Mouse (Mus musculus) lung, postnatal 0 days (tissue): ENCODE measurements around the gene Slc1a5. TPM values are rescaled to one million over a fixed set of nuclear protein-coding genes. Genes with fewer than 3 reads are reported as not detected.

Experiments
- ATAC-seq: fragments of 200-750 bp; cut with Nextera tagmentation; 2 replicates; pipeline ENCODE4 v1.8.0; 2017; ENCODE audit warnings: moderate library complexity
- DNase-seq: peaks from one replicate; pipeline ENCODE4 v3.0.0-alpha.2; 2016; ENCODE audit warnings: low spot score
- H3K27ac ChIP-seq: fragments of 300-500 bp; sonication (generic); 2 replicates; pipeline ENCODE4 v1.5.1; 2014; ENCODE audit warnings: antibody characterized with exemption, mild to moderate bottlenecking, low read length, mixed read lengths
- H3K27me3 ChIP-seq: fragments of 300-500 bp; sonication (generic); replicated peaks from 2 replicates; pipeline ENCODE4 v1.6.1; 2014; ENCODE audit warnings: low read length, mixed read lengths; ENCODE audit not compliant: insufficient read depth
- H3K36me3 ChIP-seq: fragments of 300-500 bp; sonication (generic); 2 replicates; pipeline ENCODE4 v1.6.1; 2014; ENCODE audit warnings: low read length, mixed read lengths; ENCODE audit not compliant: insufficient read depth
- H3K4me1 ChIP-seq: fragments of 300-500 bp; sonication (generic); 2 replicates; pipeline ENCODE4 v1.6.1; 2014; ENCODE audit warnings: antibody characterized with exemption, low read depth, low read length, mixed read lengths; ENCODE audit not compliant: insufficient read depth
- H3K4me2 ChIP-seq: fragments of 300-500 bp; sonication (generic); replicated peaks from 2 replicates; pipeline ENCODE4 v1.6.1; 2014; ENCODE audit warnings: low read depth, mild to moderate bottlenecking, low read length, moderate library complexity, mixed read lengths
- H3K4me3 ChIP-seq: fragments of 300-500 bp; sonication (generic); 2 replicates; pipeline ENCODE4 v1.5.1; 2014; ENCODE audit warnings: low read depth, low read length
- H3K9ac ChIP-seq: fragments of 300-500 bp; sonication (generic); replicated peaks from 2 replicates; pipeline ENCODE4 v1.6.1; 2014; ENCODE audit warnings: low read depth, mild to moderate bottlenecking
- H3K9me3 ChIP-seq: fragments of 300-500 bp; sonication (generic); 2 replicates; pipeline ENCODE4 v1.6.1; 2016; ENCODE audit warnings: low read length, mixed read lengths
- CTCF ChIP-seq: IDR thresholded peaks from 2 replicates; pipeline ENCODE4 v1.5.1; 2016; ENCODE audit warnings: antibody characterized with exemption, mild to moderate bottlenecking
- EP300 ChIP-seq: IDR thresholded peaks from 2 replicates; pipeline ENCODE4 v1.6.1; 2016; ENCODE audit warnings: antibody characterized with exemption, mild to moderate bottlenecking, control low read depth
- WGBS: fragments of 180-500 bp; shearing (Covaris S2); extraction: QIAGEN DNeasy Blood & Tissue Kit; methylation state at CpG from one replicate; pipeline ENCODE4 v1.1.7; 2014; 5-methylcytosine and 5-hydroxymethylcytosine counted together
- polyA plus RNA-seq: library from polyadenylated mRNA; unstranded; fragments of >200 nt; fragmentation: Nextera tagmentation; extraction: Ambion mirVana; gene quantifications from 2 replicates; pipeline ENCODE4 v1.2.1, GENCODE M21; 2015

Slc1a5 gene
- polyA plus RNA-seq, 1 experiment from 2014 or later, result 178 TPM

GRCm38 (mm10) chr7:16780076-16780475 is 1.1 kb upstream of the Slc1a5 start:
- H3K9ac ChIP-seq, result no peak overlapping the region
- H3K4me3 ChIP-seq, result no peak overlapping the region
- peak overlapping the region; percentile 87 for H3K27ac ChIP-seq
- peak; percentile 62 for TF ChIP-seq EP300
- peak; percentile 40 for TF ChIP-seq CTCF
- no peaks in the 10 kb centered on the region for H3K9me3 ChIP-seq
- 20% methylated on average over 5 of the region's 5 CpGs for WGBS
- no peaks in the 10 kb centered on the region for H3K36me3 ChIP-seq
- peak; percentile 97 for DNase-seq
- H3K4me1 ChIP-seq, result peaks cover 3% of the 10 kb centered on the region; the same call in 1 of the 2 replicates
- ATAC-seq, result peak; percentile 72
- H3K4me2 ChIP-seq, result 0 out of 2 replicates have a peak overlapping the region, but pooled peaks have one; percentile 97
- H3K27me3 ChIP-seq, result no peaks in the 10 kb centered on the region

- ATAC-seq, result no peak
- DNase-seq, result peak; percentile 14
These were observed 345 bp downstream of the Slc1a5 start for GRCm38 (mm10) chr7:16781555-16781815.

GRCm38 (mm10) chr7:16781816-16782554 is 845 bp downstream of the Slc1a5 start:
- ATAC-seq (no peak), DNase-seq (peak; percentile 31)
- H3K27me3 ChIP-seq, result no peaks in the 10 kb centered on the region
- WGBS, result under 1% methylated on average over 59 of the region's 60 CpGs
- no peaks in the 10 kb centered on the region for H3K9me3 ChIP-seq
- peak overlapping the region; percentile 85 for H3K27ac ChIP-seq
- peak overlapping the region; percentile 97 for H3K4me2 ChIP-seq
- TF ChIP-seq CTCF (no peak), EP300 (no peak)
- H3K9ac ChIP-seq, result peak overlapping the region; percentile 72
- peaks cover 3% of the 10 kb centered on the region; the same call in 1 of the 2 replicates for H3K4me1 ChIP-seq
- peak overlapping the region; percentile 76 for H3K4me3 ChIP-seq
- H3K36me3 ChIP-seq, result peaks cover 3% of the 10 kb centered on the region

More at GRCm38 (mm10) chr7:16781555-16781815, 345 bp downstream of the Slc1a5 start:
- H3K36me3 ChIP-seq, result peaks cover 3% of the 10 kb centered on the region
- H3K4me3 ChIP-seq, result peak overlapping the region; percentile 76
- H3K27ac ChIP-seq, result peak overlapping the region; percentile 85
- H3K27me3 ChIP-seq, result no peaks in the 10 kb centered on the region
- TF ChIP-seq EP300, result no peak
- no peak for TF ChIP-seq CTCF
- H3K4me1 ChIP-seq, result peaks cover 3% of the 10 kb centered on the region; the same call in 1 of the 2 replicates
- no peaks in the 10 kb centered on the region for H3K9me3 ChIP-seq
- peak overlapping the region; percentile 72 for H3K9ac ChIP-seq
- H3K4me2 ChIP-seq, result peak overlapping the region; percentile 97
- under 1% methylated on average over 10 of the region's 10 CpGs for WGBS

- Histone ChIP-seq H3K27ac (peak overlapping the region; percentile 85), H3K4me1 (peaks cover 3% of the 10 kb centered on the region; the same call in 1 of the 2 replicates), H3K4me2 (peak overlapping the region; percentile 97), H3K9ac (peak overlapping the region; percentile 72), H3K36me3 (peaks cover 3% of the 10 kb centered on the region), H3K27me3 (no peaks in the 10 kb centered on the region), H3K4me3 (peak overlapping the region; percentile 76), H3K9me3 (no peaks in the 10 kb centered on the region)
- WGBS, result 8% methylated on average over 11 of the region's 11 CpGs
- TF ChIP-seq CTCF (no peak; the same call in 1 of the 2 replicates), EP300 (no peak)
- DNase-seq, result peak; percentile 25
- ATAC-seq, result no peak
These were observed 1.5 kb downstream of the Slc1a5 start for GRCm38 (mm10) chr7:16782555-16783125.

GRCm38 (mm10) chr7:16783224-16783688 is 2.1 kb downstream of the Slc1a5 start:
- WGBS, result 30% methylated on average over 10 of the region's 10 CpGs
- Histone ChIP-seq H3K9ac (0 out of 2 replicates have a peak overlapping the region, but pooled peaks have one; percentile 29), H3K4me1 (peaks cover 3% of the 10 kb centered on the region; the same call in 1 of the 2 replicates), H3K4me2 (peak overlapping the region; percentile 97), H3K9me3 (no peaks in the 10 kb centered on the region), H3K4me3 (peak overlapping the region; percentile 76), H3K27ac (peak overlapping the region; percentile 85), H3K36me3 (peaks cover 3% of the 10 kb centered on the region), H3K27me3 (no peaks in the 10 kb centered on the region)
- peak; percentile 78; the same call in 1 of the 2 replicates for TF ChIP-seq EP300
- no peak for TF ChIP-seq CTCF
- peak; percentile 74 for DNase-seq
- peak; percentile 4; the same call in 1 of the 2 replicates for ATAC-seq

- Histone ChIP-seq H3K27ac (peak overlapping the region; percentile 85), H3K27me3 (no peaks in the 10 kb centered on the region), H3K9me3 (no peaks in the 10 kb centered on the region), H3K4me1 (peaks cover 3% of the 10 kb centered on the region; the same call in 1 of the 2 replicates), H3K9ac (peak overlapping the region; percentile 29; the same call in 1 of the 2 replicates), H3K36me3 (peaks cover 3% of the 10 kb centered on the region), H3K4me2 (peak overlapping the region; percentile 97), H3K4me3 (peak overlapping the region; percentile 76)
- WGBS, result 26% methylated on average over 17 of the region's 17 CpGs
- peak; percentile 58 for ATAC-seq
- peak; percentile 92 for DNase-seq
- TF ChIP-seq CTCF (no peak), EP300 (peak; percentile 67)
These were observed 2.7 kb downstream of the Slc1a5 start for GRCm38 (mm10) chr7:16783758-16784415.
